Mouse (Mus musculus): ENCODE measurements around the gene Htr2a.

Gene Htr2a

DNA sequence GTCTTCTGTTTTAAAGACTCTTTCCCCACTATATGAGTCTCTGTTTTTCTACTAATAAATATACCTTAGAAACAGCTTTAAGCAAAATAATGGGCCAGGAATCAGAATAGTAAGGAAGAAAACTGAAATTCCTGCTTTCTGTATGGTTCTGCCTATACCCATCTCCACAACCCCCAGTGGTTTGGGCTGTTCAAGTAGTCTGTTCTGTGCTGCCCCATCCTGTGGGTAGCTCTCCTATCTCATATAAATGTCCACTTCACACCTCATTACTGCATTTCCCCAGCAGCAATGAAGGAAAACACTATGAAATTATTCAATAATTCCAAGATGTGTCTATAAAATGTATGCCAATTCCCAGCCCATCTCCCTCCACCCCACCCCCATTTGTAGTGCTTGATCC is 56.8 kb downstream of the Htr2a start:
- no peak for DNase-seq

DNA sequence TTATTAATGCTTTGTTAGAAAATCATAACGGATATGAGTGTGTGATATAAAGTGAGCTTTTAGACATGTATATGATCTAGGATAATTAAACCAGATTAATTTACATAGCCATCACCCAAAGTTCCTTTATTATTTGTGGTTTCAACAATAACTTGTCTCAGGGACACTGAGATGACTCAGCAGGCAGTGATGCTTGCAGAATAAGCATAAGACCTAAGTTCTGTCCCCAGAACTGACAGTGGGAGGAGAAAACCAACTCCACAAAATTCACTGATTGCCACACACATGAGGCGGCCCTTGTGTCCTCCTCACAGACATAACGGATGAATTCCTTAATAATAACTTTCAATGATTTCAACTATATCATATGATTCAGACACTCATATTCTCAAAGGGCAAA is 58.6 kb downstream of the Htr2a start:
- no peak for DNase-seq

DNA sequence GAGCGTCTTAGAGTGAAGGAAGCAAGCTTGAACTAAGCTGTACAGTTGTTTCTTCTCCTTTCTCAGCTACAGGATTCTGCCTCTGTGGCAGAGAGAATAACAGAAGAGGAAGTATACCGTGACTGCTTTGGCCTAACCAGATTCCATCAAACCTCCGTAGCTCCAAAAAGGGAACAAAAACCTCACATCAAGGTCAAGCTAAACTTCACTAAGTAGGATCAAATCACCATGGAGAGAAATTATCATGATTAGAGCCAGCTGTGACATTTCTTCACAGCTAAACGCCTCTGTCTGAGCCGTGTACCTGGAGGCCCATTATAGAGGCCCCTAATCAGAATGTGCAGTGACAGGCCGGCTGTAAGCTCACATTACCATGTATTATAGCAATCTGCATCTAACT is 63.3 kb downstream of the Htr2a start:
- peak; percentile 6 to 15 for DNase-seq

DNA sequence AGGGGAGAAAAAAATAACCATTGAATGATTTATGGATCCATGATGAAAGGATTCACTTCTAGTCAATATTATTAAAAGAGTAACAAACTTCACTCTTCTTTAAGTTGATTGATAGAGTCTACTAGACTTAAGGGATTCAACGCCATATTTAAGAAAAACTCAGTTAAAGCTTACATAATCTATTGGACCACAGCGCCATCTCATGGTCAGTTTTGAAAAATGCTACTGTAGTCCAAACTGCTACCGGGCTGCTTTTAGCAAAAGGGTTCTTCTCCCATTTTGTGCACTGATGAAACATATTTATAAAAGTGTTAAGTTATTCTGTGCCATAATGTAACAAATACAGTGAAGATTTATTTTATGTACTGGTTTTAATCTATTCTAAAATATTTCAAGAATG is 68.4 kb downstream of the Htr2a start:
- DNase-seq, result peak; percentile 48 to 58

DNA sequence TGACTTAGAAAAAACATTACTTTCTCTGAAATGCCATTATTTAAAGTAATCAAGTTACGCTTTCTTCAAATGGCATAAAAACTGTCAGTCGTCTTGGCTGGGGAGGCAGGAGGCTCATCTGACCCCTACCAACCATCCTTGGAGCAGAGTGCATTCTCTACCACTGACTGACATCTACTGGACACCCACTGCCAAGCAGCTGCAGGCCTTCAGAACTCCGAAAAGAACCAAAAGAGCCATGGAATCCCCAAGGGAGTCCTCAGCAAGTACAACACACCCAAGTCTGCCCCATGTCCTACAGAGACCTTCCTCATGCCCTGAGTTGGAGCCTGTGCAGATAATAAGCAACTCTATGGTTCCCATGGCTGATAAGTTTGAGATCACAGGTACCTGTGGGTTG is 82.9 kb downstream of the Htr2a start:
- no peak for DNase-seq

DNA sequence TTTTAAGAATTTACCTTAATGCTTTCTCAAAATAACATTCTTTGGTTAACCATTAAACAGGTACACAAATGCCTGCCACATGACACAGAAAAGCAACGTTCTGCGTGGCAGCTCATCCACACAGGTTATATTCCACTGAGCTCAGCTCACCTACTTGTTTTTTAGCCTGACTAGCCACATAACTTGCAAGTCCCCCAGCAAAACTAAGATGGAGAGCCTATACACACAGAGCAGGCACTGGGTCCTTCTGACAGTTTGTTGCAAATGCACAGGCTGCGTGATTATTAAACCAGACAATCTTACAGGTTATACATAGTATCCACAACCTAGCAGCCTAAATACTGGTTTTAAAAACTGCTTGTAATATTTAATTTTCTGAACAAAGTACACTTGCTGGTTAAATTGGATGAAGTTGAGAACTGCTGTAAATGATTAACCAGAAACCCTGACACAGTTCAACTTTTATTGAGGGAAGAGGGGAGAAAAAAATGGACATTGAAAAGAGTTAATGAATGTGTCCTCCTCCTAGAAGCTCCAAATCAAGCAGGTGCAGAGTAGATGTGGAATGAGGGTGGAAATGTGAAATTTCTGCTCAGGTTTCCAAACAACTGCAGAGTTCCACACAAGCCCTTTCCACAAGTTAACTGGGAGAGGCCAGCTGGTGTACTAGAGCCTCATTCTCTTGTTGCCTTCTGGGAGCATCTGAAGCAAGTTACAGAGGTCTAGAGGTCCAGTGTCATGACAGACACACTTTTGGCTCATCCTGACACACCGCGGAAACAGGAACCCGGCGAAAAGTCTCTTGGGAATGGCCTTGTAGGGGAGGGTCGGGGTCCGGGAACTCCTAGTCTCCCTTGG is 90.8 kb downstream of the Htr2a start:
- no peak for DNase-seq

DNA sequence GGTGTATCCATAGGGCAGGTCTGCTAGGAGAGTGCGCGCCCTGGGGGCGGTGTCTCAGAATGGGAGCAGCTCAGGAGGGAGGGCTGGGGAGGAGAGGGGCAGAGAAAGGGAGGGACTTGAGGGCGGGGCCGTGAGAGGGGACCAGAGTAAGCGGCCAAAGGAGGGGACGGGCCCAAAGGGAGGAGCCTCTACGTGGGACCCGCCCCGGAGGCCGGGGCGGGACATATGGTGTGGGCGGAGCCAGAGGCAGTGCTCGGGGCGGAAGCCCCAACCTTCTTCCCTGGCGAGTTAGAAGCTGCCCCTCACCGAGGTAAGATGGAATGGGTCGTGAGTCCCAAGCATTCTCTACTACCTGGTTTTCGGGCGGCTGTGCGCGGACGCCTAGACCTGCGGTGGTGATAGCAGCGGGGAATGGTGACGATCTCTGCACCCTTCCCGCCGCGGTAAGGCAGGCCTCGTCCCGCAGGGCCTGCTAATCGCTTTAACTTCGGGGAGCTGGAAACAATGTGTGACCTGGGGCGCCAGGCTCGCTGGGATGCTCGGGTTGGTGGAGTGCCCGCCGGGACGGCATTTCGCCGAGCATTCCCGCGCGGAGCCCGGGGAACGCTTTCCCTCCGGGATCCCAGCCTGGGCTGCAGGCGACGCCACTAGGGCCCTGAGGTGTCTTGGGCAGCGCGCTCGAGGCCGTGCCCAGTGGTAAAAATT is 91.6 kb downstream of the Htr2a start, which contains the start of gene Esd:
Gene Esd (plus strand): TSS at position 219 of the 705 bp plus-strand sequence.
- peak; percentile 97 for DNase-seq

DNA sequence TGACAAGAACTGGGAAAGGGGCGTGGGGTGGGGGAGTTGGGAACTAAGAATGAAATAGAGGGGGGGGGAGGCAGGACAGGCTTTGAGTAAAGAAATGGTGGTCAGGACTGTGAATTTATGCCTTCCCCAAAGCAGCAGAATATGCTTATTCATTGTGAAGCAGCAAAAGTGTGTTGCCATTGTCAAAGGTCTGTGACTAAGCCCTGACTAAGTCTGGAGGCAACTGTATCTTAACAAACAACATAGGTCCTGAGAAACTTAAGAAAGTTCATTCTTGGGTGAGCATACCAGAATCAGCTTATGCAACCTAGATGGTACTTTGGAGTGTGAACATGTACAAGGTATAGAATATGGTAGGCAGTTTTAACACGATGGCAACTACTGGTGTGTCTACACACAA is 92.8 kb downstream of the Htr2a start:
- no peak for DNase-seq

DNA sequence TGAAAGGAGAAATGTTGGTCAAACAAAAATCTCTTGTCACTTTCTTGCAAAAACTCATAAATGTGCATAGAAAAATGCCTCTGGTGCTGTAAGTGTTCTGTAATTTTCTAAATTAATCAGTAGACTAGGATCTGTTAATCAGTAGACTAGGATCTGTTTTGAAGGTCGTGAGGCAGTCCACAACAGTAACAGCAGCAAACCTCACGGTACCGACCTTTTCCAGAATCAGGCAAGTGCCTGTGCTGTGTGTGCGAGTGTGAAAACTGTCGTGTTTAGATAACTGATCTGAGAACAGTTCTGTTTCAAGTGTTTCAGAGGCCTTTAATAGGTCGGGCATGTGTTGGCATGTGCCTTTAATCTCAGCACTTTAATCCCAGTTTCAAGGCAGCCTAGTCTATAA is 94.8 kb downstream of the Htr2a start:
- no peak for DNase-seq

DNA sequence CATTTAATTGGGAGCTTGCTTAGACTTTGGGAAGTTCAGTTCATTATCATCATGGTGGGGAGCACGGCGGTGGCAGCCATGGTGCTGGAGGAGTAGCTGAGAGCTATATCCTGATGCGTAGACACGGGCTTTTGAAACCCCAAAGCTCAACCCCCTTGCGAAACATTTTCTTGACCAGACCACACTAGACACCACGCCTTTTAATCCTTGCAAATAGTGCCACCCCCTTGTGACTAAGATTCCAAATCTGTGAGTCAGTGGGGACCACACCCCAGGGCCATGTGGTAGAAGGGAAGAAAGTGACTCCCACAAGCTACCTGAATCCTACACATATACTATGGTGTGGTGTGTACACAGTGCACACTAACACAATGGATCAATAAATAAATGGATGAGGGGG is 96.2 kb downstream of the Htr2a start:
- no peak for DNase-seq
